Mouse (Mus musculus): ENCODE measurements at regions not wholly inside any gene's neighbourhood (a gene's known extent, or its start where the extent isn't known, plus 50 kb on each side); places are given as distances from the start of the nearest gene placed in this dataset.

GRCm38 (mm10) chr10:17512487-17512886, 210.5 kb upstream of the Cited2 start:
- Histone ChIP-seq H3K27me3 (ENCODE audit: control insufficient read depth, insufficient read depth, low read length) (no peaks in the 10 kb centered on the region), H3K27ac (no peak overlapping the region), H3K9ac (replicated peaks) (no peak overlapping the region), H3K4me2 (ENCODE audit: low read depth) (no peak overlapping the region), H3K9me3 (ENCODE audit: control insufficient read depth, low read length) (no peaks in the 10 kb centered on the region), H3K4me1 (replicated peaks; ENCODE audit: control insufficient read depth in 2 of 2, insufficient read depth in 2 of 2, low read length in 1 of 2) (no peaks in the 10 kb centered on the region), H3K36me3 (replicated peaks; ENCODE audit: control insufficient read depth, insufficient read depth, low read depth) (no peaks in the 10 kb centered on the region), H3K4me3 (ENCODE audit: insufficient read depth in 1 of 2, low read depth in 2 of 2, low read length in 2 of 2) (no peak overlapping the region)
- ATAC-seq (ENCODE audit: insufficient read depth) (no peak), DNase-seq (ENCODE audit: low read depth in 3 of 3, low spot score in 3 of 3) (no peak)
- no peak for TF ChIP-seq EP300 (IDR thresholded peaks at IDR 0.05; ENCODE audit: low read depth)
- no peak for TF ChIP-seq CTCF (IDR thresholded peaks at IDR 0.05; ENCODE audit: low read depth)
- 73% methylated on average over 3 of the region's 3 CpGs for WGBS (ENCODE audit: insufficient replicate concordance)

- Histone ChIP-seq H3K27ac (no peak overlapping the region), H3K4me2 (ENCODE audit: low read depth) (no peak overlapping the region), H3K4me1 (replicated peaks; ENCODE audit: control insufficient read depth in 2 of 2, insufficient read depth in 2 of 2, low read length in 1 of 2) (no peaks in the 10 kb centered on the region), H3K9me3 (ENCODE audit: control insufficient read depth, low read length) (no peaks in the 10 kb centered on the region), H3K36me3 (replicated peaks; ENCODE audit: control insufficient read depth, insufficient read depth, low read depth) (no peaks in the 10 kb centered on the region), H3K27me3 (ENCODE audit: control insufficient read depth, insufficient read depth, low read length) (no peaks in the 10 kb centered on the region), H3K4me3 (ENCODE audit: insufficient read depth in 1 of 2, low read depth in 2 of 2, low read length in 2 of 2) (no peak overlapping the region), H3K9ac (replicated peaks) (no peak overlapping the region)
- ATAC-seq (ENCODE audit: insufficient read depth): no peak
- 72% methylated on average over 6 of the region's 6 CpGs for WGBS (ENCODE audit: insufficient replicate concordance)
- no peak for TF ChIP-seq EP300 (IDR thresholded peaks at IDR 0.05; ENCODE audit: low read depth)
- no peak for TF ChIP-seq CTCF (IDR thresholded peaks at IDR 0.05; ENCODE audit: low read depth)
- DNase-seq (ENCODE audit: low read depth in 3 of 3, low spot score in 3 of 3): no peak
These were observed 209.3 kb upstream of the Cited2 start for GRCm38 (mm10) chr10:17513756-17514155.

GRCm38 (mm10) chr10:17516068-17516467, 206.9 kb upstream of the Cited2 start:
- TF ChIP-seq CTCF (IDR thresholded peaks at IDR 0.05; ENCODE audit: low read depth) (no peak), EP300 (IDR thresholded peaks at IDR 0.05; ENCODE audit: low read depth) (no peak)
- Histone ChIP-seq H3K27me3 (ENCODE audit: control insufficient read depth, insufficient read depth, low read length) (no peaks in the 10 kb centered on the region), H3K4me1 (replicated peaks; ENCODE audit: control insufficient read depth in 2 of 2, insufficient read depth in 2 of 2, low read length in 1 of 2) (no peaks in the 10 kb centered on the region), H3K36me3 (replicated peaks; ENCODE audit: control insufficient read depth, insufficient read depth, low read depth) (no peaks in the 10 kb centered on the region), H3K4me2 (ENCODE audit: low read depth) (no peak overlapping the region), H3K9ac (replicated peaks) (no peak overlapping the region), H3K4me3 (ENCODE audit: insufficient read depth in 1 of 2, low read depth in 2 of 2, low read length in 2 of 2) (no peak overlapping the region), H3K9me3 (ENCODE audit: control insufficient read depth, low read length) (no peaks in the 10 kb centered on the region), H3K27ac (no peak overlapping the region)
- DNase-seq (ENCODE audit: low read depth in 3 of 3, low spot score in 3 of 3): no peak
- WGBS (ENCODE audit: insufficient replicate concordance): 68% methylated on average over 2 of the region's 2 CpGs
- no peak for ATAC-seq (ENCODE audit: insufficient read depth)

GRCm38 (mm10) chr10:17518423-17519175, 204.4 kb upstream of the Cited2 start:
- TF ChIP-seq CTCF (IDR thresholded peaks at IDR 0.05; ENCODE audit: low read depth): no peak
- no peak for TF ChIP-seq EP300 (IDR thresholded peaks at IDR 0.05; ENCODE audit: low read depth)
- H3K4me3 ChIP-seq (ENCODE audit: insufficient read depth in 1 of 2, low read depth in 2 of 2, low read length in 2 of 2): no peak overlapping the region
- H3K27ac ChIP-seq: no peak overlapping the region
- no peak for DNase-seq (ENCODE audit: low read depth in 3 of 3, low spot score in 3 of 3)
- no peaks in the 10 kb centered on the region for H3K27me3 ChIP-seq (ENCODE audit: control insufficient read depth, insufficient read depth, low read length)
- H3K4me2 ChIP-seq (ENCODE audit: low read depth): no peak overlapping the region
- no peak for ATAC-seq (ENCODE audit: insufficient read depth)
- H3K9ac ChIP-seq (replicated peaks): no peak overlapping the region
- H3K9me3 ChIP-seq (ENCODE audit: control insufficient read depth, low read length): no peaks in the 10 kb centered on the region
- WGBS (ENCODE audit: insufficient replicate concordance): 57% methylated on average over 9 of the region's 9 CpGs
- no peaks in the 10 kb centered on the region for H3K36me3 ChIP-seq (replicated peaks; ENCODE audit: control insufficient read depth, insufficient read depth, low read depth)
- H3K4me1 ChIP-seq (replicated peaks; ENCODE audit: control insufficient read depth in 2 of 2, insufficient read depth in 2 of 2, low read length in 1 of 2): no peaks in the 10 kb centered on the region

- H3K36me3 ChIP-seq (replicated peaks; ENCODE audit: control insufficient read depth, insufficient read depth, low read depth): no peaks in the 10 kb centered on the region
- H3K27ac ChIP-seq: no peak overlapping the region
- 10% methylated on average over 5 of the region's 5 CpGs for WGBS (ENCODE audit: insufficient replicate concordance)
- DNase-seq (ENCODE audit: low read depth in 3 of 3, low spot score in 3 of 3) (peak in 1 of 3 experiments; percentile 14), ATAC-seq (ENCODE audit: insufficient read depth) (no peak)
- H3K9ac ChIP-seq (replicated peaks): no peak overlapping the region
- H3K4me3 ChIP-seq (ENCODE audit: insufficient read depth in 1 of 2, low read depth in 2 of 2, low read length in 2 of 2): no peak overlapping the region
- no peaks in the 10 kb centered on the region for H3K9me3 ChIP-seq (ENCODE audit: control insufficient read depth, low read length)
- TF ChIP-seq EP300 (IDR thresholded peaks at IDR 0.05; ENCODE audit: low read depth) (no peak), CTCF (IDR thresholded peaks at IDR 0.05; ENCODE audit: low read depth) (no peak)
- H3K4me1 ChIP-seq (replicated peaks; ENCODE audit: control insufficient read depth in 2 of 2, insufficient read depth in 2 of 2, low read length in 1 of 2): no peaks in the 10 kb centered on the region
- no peak overlapping the region for H3K4me2 ChIP-seq (ENCODE audit: low read depth)
- H3K27me3 ChIP-seq (ENCODE audit: control insufficient read depth, insufficient read depth, low read length): no peaks in the 10 kb centered on the region
These were observed 200.9 kb upstream of the Cited2 start for GRCm38 (mm10) chr10:17522026-17522541.

All from liver, embryonic 14.5 days (tissue).